In the genomic region with DNA sequence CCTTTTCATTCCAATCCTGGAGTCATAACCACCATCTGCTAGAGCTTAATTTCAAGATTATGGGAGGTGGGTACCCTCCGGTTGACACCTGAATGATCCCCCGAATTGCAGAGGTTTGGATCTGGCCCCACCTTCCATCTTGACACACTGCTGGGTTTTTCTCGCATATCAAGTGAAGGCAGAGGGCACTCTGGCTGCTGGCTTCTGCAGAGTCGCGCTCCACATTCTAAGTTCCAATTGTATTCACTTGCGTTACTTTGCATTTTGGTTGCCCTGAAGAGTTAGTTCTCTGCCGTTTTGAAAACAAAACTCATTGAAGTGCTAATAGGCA, we compare ENCODE assay signal across 8 mouse cellular contexts.
DNase-seq lines count a peak whose midpoint lies in the region; ATAC-seq lines count a peak whose summit lies in the region.

No protein-coding gene starts in this region.

- no peaks in the 10 kb centered on the region for H3K27me3 ChIP-seq in kidney, embryonic 14.5 days (ENCODE audit: control insufficient read depth, insufficient read depth, low read length)
- H3K27me3 ChIP-seq in embryonic facial prominence, embryonic 13.5 days = no peaks in the 10 kb centered on the region
- no peaks in the 10 kb centered on the region for H3K27me3 ChIP-seq in hindbrain, embryonic 16.5 days (replicated peaks; ENCODE audit: control insufficient read depth, insufficient read depth, low read length)
- H3K27me3 ChIP-seq in midbrain, embryonic 13.5 days = no peaks in the 10 kb centered on the region

- 18% methylated on average over 7 of the region's 7 CpGs for WGBS in kidney, embryonic 14.5 days
- WGBS in embryonic facial prominence, embryonic 13.5 days = 17% methylated on average over 7 of the region's 7 CpGs
- WGBS in hindbrain, embryonic 16.5 days = 10% methylated on average over 7 of the region's 7 CpGs
- 14% methylated on average over 7 of the region's 7 CpGs for WGBS in midbrain, embryonic 13.5 days

- H3K4me1 ChIP-seq in kidney, embryonic 14.5 days (ENCODE audit: control insufficient read depth, insufficient read depth, low read length) = no peaks in the 10 kb centered on the region
- peaks cover 7% of the 10 kb centered on the region for H3K4me1 ChIP-seq in embryonic facial prominence, embryonic 13.5 days
- peaks cover 11% of the 10 kb centered on the region for H3K4me1 ChIP-seq in hindbrain, embryonic 16.5 days (ENCODE audit: control insufficient read depth, insufficient read depth, low read depth, low read length)
- peaks cover 17% of the 10 kb centered on the region for H3K4me1 ChIP-seq in midbrain, embryonic 13.5 days (replicated peaks)

- DNase-seq in kidney, adult 8-10 months = no peak
- no peak for DNase-seq in layer of hippocampus, postnatal 14 days (ENCODE audit: low spot score in 2 of 2)
- no peak for DNase-seq in right cerebral cortex, postnatal 10 days (ENCODE audit: low spot score in 2 of 2)
- DNase-seq in cerebellum, postnatal 25 days = no peak

- peak overlapping the region; percentile 17; the same call in 1 of the 2 replicates for H3K27ac ChIP-seq in kidney, embryonic 14.5 days (ENCODE audit: low read depth, low read length)
- peak overlapping the region; percentile 62; the same call in 1 of the 2 replicates for H3K27ac ChIP-seq in embryonic facial prominence, embryonic 13.5 days
- H3K27ac ChIP-seq in hindbrain, embryonic 16.5 days (ENCODE audit: low read depth, low read length) = peak overlapping the region; percentile 95
- peak overlapping the region; percentile 95 for H3K27ac ChIP-seq in midbrain, embryonic 13.5 days

- peak overlapping the region; percentile 64 for H3K9ac ChIP-seq in kidney, embryonic 14.5 days (ENCODE audit: low read depth, low read length)
- peak overlapping the region; percentile 73 for H3K9ac ChIP-seq in embryonic facial prominence, embryonic 13.5 days
- peak overlapping the region; percentile 88 for H3K9ac ChIP-seq in hindbrain, embryonic 16.5 days (ENCODE audit: low read depth, low read length)
- peak overlapping the region; percentile 79 for H3K9ac ChIP-seq in midbrain, embryonic 13.5 days (replicated peaks)

- peaks cover 3% of the 10 kb centered on the region; the same call in 1 of the 2 replicates for H3K9me3 ChIP-seq in kidney, embryonic 14.5 days (ENCODE audit: control insufficient read depth, low read length)
- peaks cover 2% of the 10 kb centered on the region; the same call in 1 of the 2 replicates for H3K9me3 ChIP-seq in embryonic facial prominence, embryonic 13.5 days
- no peaks in the 10 kb centered on the region; the same call in 1 of the 2 replicates for H3K9me3 ChIP-seq in hindbrain, embryonic 16.5 days (ENCODE audit: control insufficient read depth, low read length)
- peaks cover 11% of the 10 kb centered on the region; the same call in 1 of the 2 replicates for H3K9me3 ChIP-seq in midbrain, embryonic 13.5 days

- ATAC-seq in kidney, embryonic 14.5 days (ENCODE audit: low FRiP score, low TSS enrichment) = peak; percentile 34
- no peak for ATAC-seq in embryonic facial prominence, embryonic 13.5 days (ENCODE audit: insufficient number of reproducible peaks, insufficient read depth, low FRiP score, low TSS enrichment, low read depth)
- peak; percentile 53; the same call in 1 of the 2 replicates for ATAC-seq in hindbrain, embryonic 16.5 days
- ATAC-seq in midbrain, embryonic 13.5 days = peak; percentile 25; the same call in 1 of the 2 replicates

- peak overlapping the region; percentile 58 for H3K4me3 ChIP-seq in kidney, embryonic 14.5 days (ENCODE audit: low read length)
- H3K4me3 ChIP-seq in embryonic facial prominence, embryonic 13.5 days = peak overlapping the region; percentile 57
- peak overlapping the region; percentile 67 for H3K4me3 ChIP-seq in hindbrain, embryonic 16.5 days (ENCODE audit: low read length)
- H3K4me3 ChIP-seq in midbrain, embryonic 13.5 days (replicated peaks) = peak overlapping the region; percentile 53

- peak overlapping the region; percentile 99 for H3K4me2 ChIP-seq in kidney, embryonic 14.5 days (replicated peaks; ENCODE audit: low read depth, low read length)
- H3K4me2 ChIP-seq in embryonic facial prominence, embryonic 13.5 days = peak overlapping the region; percentile 99
- peak overlapping the region; percentile 97 for H3K4me2 ChIP-seq in hindbrain, embryonic 16.5 days (ENCODE audit: low read length)
- H3K4me2 ChIP-seq in midbrain, embryonic 13.5 days (replicated peaks) = peak overlapping the region; percentile 73

- H3K36me3 ChIP-seq in kidney, embryonic 14.5 days (ENCODE audit: control insufficient read depth, insufficient read depth, low read length) = no peaks in the 10 kb centered on the region
- H3K36me3 ChIP-seq in embryonic facial prominence, embryonic 13.5 days = no peaks in the 10 kb centered on the region
- H3K36me3 ChIP-seq in hindbrain, embryonic 16.5 days (ENCODE audit: control insufficient read depth, insufficient read depth, low read length) = no peaks in the 10 kb centered on the region
- no peaks in the 10 kb centered on the region for H3K36me3 ChIP-seq in midbrain, embryonic 13.5 days

Comparison
In these comparisons a context has a peak if more than half of its experiments do, and no peak if none do; other contexts are left out.
1. H3K27ac ChIP-seq: peak in every context shown above with its lines; median percentile 95 in hindbrain, embryonic 16.5 days; 95 in midbrain, embryonic 13.5 days; 62 in embryonic facial prominence, embryonic 13.5 days; 17 in kidney, embryonic 14.5 days.